Mouse (Mus musculus) liver, adult 2 months (tissue): ENCODE measurements around the gene Rims1. TPM values are rescaled to one million over a fixed set of nuclear protein-coding genes. Genes with fewer than 3 reads are reported as not detected.

Experiments
- DNase-seq: peaks from one replicate; pipeline ENCODE4 v3.0.0-alpha.2; 2011; ENCODE audit warnings: low read depth, low spot score; ENCODE audit errors: extremely low read depth
- H3K27ac ChIP-seq: fragments of 200-500 bp; replicated peaks from 2 replicates; pipeline ENCODE4 v1.5.1; 2012; ENCODE audit warnings: low read depth, mild to moderate bottlenecking, control low read depth, inconsistent platforms, low read length; ENCODE audit not compliant: insufficient read depth
- H3K27me3 ChIP-seq: fragments of 200-500 bp; 2 replicates; pipeline ENCODE4 v1.6.1; 2012; ENCODE audit warnings: mild to moderate bottlenecking, moderate library complexity, low read length, inconsistent platforms; ENCODE audit not compliant: control insufficient read depth, insufficient read depth
- H3K36me3 ChIP-seq: fragments of 200-500 bp; 2 replicates; pipeline ENCODE4 v1.6.1; 2012; ENCODE audit warnings: low read length, inconsistent platforms; ENCODE audit not compliant: control insufficient read depth, insufficient read depth
- H3K4me1 ChIP-seq: fragments of 200-500 bp; 2 replicates; pipeline ENCODE4 v1.6.1; 2011; ENCODE audit warnings: low read length; ENCODE audit not compliant: control insufficient read depth, insufficient read depth
- H3K4me3 ChIP-seq: fragments of 200-500 bp; 2 replicates; pipeline ENCODE4 v1.5.1; 2011; ENCODE audit warnings: low read depth, mild to moderate bottlenecking, control low read depth, low read length, moderate library complexity; ENCODE audit not compliant: insufficient read depth
- H3K79me2 ChIP-seq: fragments of 200-500 bp; 2 replicates; pipeline ENCODE4 v1.6.1; 2012; ENCODE audit warnings: inconsistent platforms, mild to moderate bottlenecking, low read length, moderate library complexity; ENCODE audit not compliant: control insufficient read depth, insufficient read depth
- H3K9ac ChIP-seq: fragments of 200-500 bp; 2 replicates; pipeline ENCODE4 v1.6.1; 2012; ENCODE audit warnings: low read depth, mild to moderate bottlenecking, control low read depth, inconsistent platforms, low read length
- CTCF ChIP-seq: fragments of 200-500 bp; IDR thresholded peaks from 2 replicates; pipeline ENCODE4 v1.5.1; 2011; ENCODE audit warnings: low read depth, low read length, control low read depth
- POLR2A ChIP-seq: fragments of 200-500 bp; IDR thresholded peaks from 2 replicates; pipeline ENCODE4 v1.6.1; 2011; ENCODE audit warnings: low read length, control low read depth; ENCODE audit not compliant: insufficient read depth; ENCODE audit errors: extremely low read depth
- WGBS: fragments of 180-500 bp; shearing (Covaris S2); methylation state at CpG from one replicate; pipeline ENCODE4 v1.1.7; 2018; 5-methylcytosine and 5-hydroxymethylcytosine counted together
- polyA plus RNA-seq: library from polyadenylated mRNA; depleted of rRNA; stranded (reverse); fragments of >200 nt; gene quantifications from 2 replicates; pipeline ENCODE4 v1.2.3, GENCODE M21; 2012
- total RNA-seq: library from RNA; depleted of rRNA; stranded (reverse); fragments of >200 nt; gene quantifications from 2 replicates; pipeline ENCODE4 v1.2.3, GENCODE M21; 2014

The Rims1 gene
- total and polyA plus RNA-seq, 2 experiments, result under 0.01 TPM; not detected in 1

GRCm38 (mm10) chr1:22258356-22258755 is 547.4 kb downstream of the Rims1 start:
- no peaks in the 10 kb centered on the region; the same call in 1 of the 2 replicates for H3K27me3 ChIP-seq
- no peaks in the 10 kb centered on the region for H3K79me2 ChIP-seq
- H3K36me3 ChIP-seq, result no peaks in the 10 kb centered on the region
- H3K4me3 ChIP-seq, result no peak overlapping the region
- H3K27ac ChIP-seq, result no peak overlapping the region
- no peak for DNase-seq
- H3K9ac ChIP-seq, result no peak overlapping the region
- 68% methylated on average over 4 of the region's 4 CpGs for WGBS
- TF ChIP-seq POLR2A, result no peak
- TF ChIP-seq CTCF, result no peak
- H3K4me1 ChIP-seq, result no peaks in the 10 kb centered on the region

- Histone ChIP-seq H3K27me3 (no peaks in the 10 kb centered on the region), H3K4me1 (no peaks in the 10 kb centered on the region), H3K9ac (no peak overlapping the region), H3K4me3 (no peak overlapping the region), H3K27ac (no peak overlapping the region), H3K36me3 (no peaks in the 10 kb centered on the region), H3K79me2 (no peaks in the 10 kb centered on the region)
- DNase-seq, result no peak
- WGBS, result 89% methylated on average over 2 of the region's 2 CpGs
- TF ChIP-seq CTCF, result no peak
- no peak for TF ChIP-seq POLR2A
Observed at GRCm38 (mm10) chr1:22254278-22254677, 551.5 kb downstream of the Rims1 start.

GRCm38 (mm10) chr1:22252873-22253272 is 552.9 kb downstream of the Rims1 start:
- H3K27me3 ChIP-seq, result no peaks in the 10 kb centered on the region
- no peak for DNase-seq
- H3K79me2 ChIP-seq, result no peaks in the 10 kb centered on the region
- H3K4me3 ChIP-seq, result no peak overlapping the region
- no peak overlapping the region for H3K9ac ChIP-seq
- no peak for TF ChIP-seq POLR2A
- TF ChIP-seq CTCF, result no peak
- H3K4me1 ChIP-seq, result no peaks in the 10 kb centered on the region
- no peaks in the 10 kb centered on the region for H3K36me3 ChIP-seq
- no peak overlapping the region for H3K27ac ChIP-seq

GRCm38 (mm10) chr1:22248898-22249386 is 556.9 kb downstream of the Rims1 start:
- H3K79me2 ChIP-seq, result no peaks in the 10 kb centered on the region

GRCm38 (mm10) chr1:22245748-22246147 is 560.0 kb downstream of the Rims1 start:
- Histone ChIP-seq H3K4me3 (no peak overlapping the region), H3K4me1 (no peaks in the 10 kb centered on the region), H3K27ac (no peak overlapping the region), H3K36me3 (no peaks in the 10 kb centered on the region), H3K9ac (no peak overlapping the region), H3K79me2 (no peaks in the 10 kb centered on the region), H3K27me3 (no peaks in the 10 kb centered on the region)
- WGBS, result 90% methylated on average over 2 of the region's 2 CpGs
- no peak for DNase-seq
- TF ChIP-seq CTCF, result no peak
- no peak for TF ChIP-seq POLR2A

More at GRCm38 (mm10) chr1:22248898-22249386, 556.9 kb downstream of the Rims1 start:
- Histone ChIP-seq H3K4me1 (no peaks in the 10 kb centered on the region), H3K9ac (no peak overlapping the region), H3K27me3 (no peaks in the 10 kb centered on the region), H3K4me3 (no peak overlapping the region), H3K36me3 (no peaks in the 10 kb centered on the region), H3K27ac (no peak overlapping the region)
- TF ChIP-seq POLR2A, result no peak
- TF ChIP-seq CTCF, result no peak
- no peak for DNase-seq
